Mouse (Mus musculus) common myeloid progenitor, adult 5-6 weeks (primary cell): ENCODE data around the gene Olfr350. TPM values are rescaled to one million over a fixed set of nuclear protein-coding genes. Genes with fewer than 3 reads are reported as not detected.

Experiments used
- ATAC-seq: replicated peaks from 2 replicates; pipeline ENCODE4 v1.8.0; 2016; ENCODE audit warnings: low read depth, mild to moderate bottlenecking, moderate TSS enrichment, inconsistent platforms; ENCODE audit not compliant: poor library complexity, severe bottlenecking
- total RNA-seq: library from RNA; stranded (forward); fragments of 200-1000, 187-1606 nt; gene quantifications from 2 replicates; pipeline ENCODE4 v1.2.3, GENCODE M21; 2017

Olfr350 gene
- not detected in 2 replicates for total RNA-seq

- ATAC-seq: no peak
Measured at GRCm38 (mm10) chr2:36846010-36846409, at the start of gene Olfr350. Gene Olfr350, plus strand, starts transcription at chr2:36846310.

- no peak for ATAC-seq
Measured at GRCm38 (mm10) chr2:36816932-36817331, 29.2 kb upstream of the Olfr350 start, which contains the start of gene Olfr3. Gene Olfr3, minus strand, starts transcription at chr2:36817032.

GRCm38 (mm10) chr2:36862560-36862959, 16.4 kb downstream of the Olfr350 start, which contains the start of gene Olfr351:
Gene Olfr351, minus strand, starts transcription at chr2:36862660.
- ATAC-seq: no peak

- ATAC-seq: no peak
Measured at GRCm38 (mm10) chr2:36868160-36868559, 22.1 kb downstream of the Olfr350 start, which contains the start of gene Olfr352. Gene Olfr352, plus strand, starts transcription at chr2:36868460.

GRCm38 (mm10) chr2:36892836-36893235, 46.7 kb downstream of the Olfr350 start, which contains the start of gene Olfr353:
Gene Olfr353, minus strand, starts transcription at chr2:36892936.
- ATAC-seq: no peak

- no peak for ATAC-seq
Measured at GRCm38 (mm10) chr2:36897114-36897513, 51.0 kb downstream of the Olfr350 start.

Other genes with a start within 250 kb of the Olfr350 start
- gene Olfr345, start 206.3 kb upstream of the Olfr350 start, total RNA-seq: not detected in 2 replicates
- gene Olfr346, start 160.5 kb upstream of the Olfr350 start, total RNA-seq: not detected in 2 replicates
- not detected in 2 replicates for gene Olfr347, start 114.4 kb upstream of the Olfr350 start, total RNA-seq
- gene Olfr348, start 62.0 kb upstream of the Olfr350 start, total RNA-seq: not detected in 2 replicates
- not detected in 2 replicates for gene Olfr50, start 55.8 kb upstream of the Olfr350 start, total RNA-seq
- not detected in 2 replicates for gene Olfr3, start 29.3 kb upstream of the Olfr350 start, total RNA-seq
- gene Olfr351, start 16.4 kb downstream of the Olfr350 start, total RNA-seq: not detected in 2 replicates
- not detected in 2 replicates for gene Olfr352, start 22.1 kb downstream of the Olfr350 start, total RNA-seq
- gene Olfr353, start 46.6 kb downstream of the Olfr350 start, total RNA-seq: not detected in 2 replicates
- not detected in 2 replicates for gene Olfr354, start 59.4 kb downstream of the Olfr350 start, total RNA-seq
- not detected in 2 replicates for gene Olfr355, start 82.6 kb downstream of the Olfr350 start, total RNA-seq
- not detected in 2 replicates for gene Olfr356, start 90.8 kb downstream of the Olfr350 start, total RNA-seq
- not detected in 2 replicates for gene Olfr357, start 147.5 kb downstream of the Olfr350 start, total RNA-seq
- not detected in 2 replicates for gene Olfr358, start 163.0 kb downstream of the Olfr350 start, total RNA-seq
- gene Olfr360, start 219.4 kb downstream of the Olfr350 start, total RNA-seq: not detected in 2 replicates
- not detected in 2 replicates for gene Olfr361, start 243.0 kb downstream of the Olfr350 start, total RNA-seq